Mouse (Mus musculus) thymus, adult 2 months (tissue): ENCODE measurements around the gene Ap5b1.

ENCODE experiments used
- CTCF ChIP-seq: fragments of 200-500 bp; IDR thresholded peaks from 2 replicates; pipeline ENCODE4 v1.5.1; 2012; ENCODE audit warnings: mild to moderate bottlenecking, control low read depth, low read length, moderate library complexity, borderline replicate concordance; ENCODE audit not compliant: control insufficient read depth, poor library complexity, insufficient read depth; ENCODE audit errors: extremely low read depth
- POLR2A ChIP-seq: fragments of 200-500 bp; IDR thresholded peaks from 2 replicates; pipeline ENCODE4 v1.6.1; 2012; ENCODE audit warnings: mild to moderate bottlenecking, low read length, control low read depth, moderate library complexity; ENCODE audit not compliant: control insufficient read depth, poor library complexity, insufficient read depth; ENCODE audit errors: extremely low read depth

DNA sequence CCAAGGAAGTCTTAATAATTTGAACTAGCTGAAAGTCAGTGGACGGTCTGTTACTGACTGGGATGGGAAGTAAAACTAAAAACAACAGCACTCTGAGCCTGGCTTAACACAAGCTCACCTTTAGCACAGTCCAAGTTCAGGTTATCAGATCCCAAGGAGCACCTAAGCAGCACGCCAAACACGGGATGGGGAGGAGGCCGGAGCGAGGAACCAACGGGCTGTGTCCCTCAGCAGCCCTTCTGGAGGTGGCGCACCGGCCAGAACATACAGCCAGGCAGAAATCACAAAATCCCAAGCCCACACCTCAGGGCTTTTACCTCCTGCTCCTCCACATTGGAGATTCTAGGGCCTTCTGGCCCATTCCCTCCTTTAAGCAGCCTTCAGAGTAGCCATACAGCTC is 9.1 kb upstream of the Ap5b1 start:
- TF ChIP-seq CTCF: no peak
- TF ChIP-seq POLR2A: no peak
